Mouse (Mus musculus): ENCODE results near the gene Fam172a.
A peak's percentile ranks its signal among the peaks of the same experiment; 100 is the strongest.

The Fam172a gene

DNA sequence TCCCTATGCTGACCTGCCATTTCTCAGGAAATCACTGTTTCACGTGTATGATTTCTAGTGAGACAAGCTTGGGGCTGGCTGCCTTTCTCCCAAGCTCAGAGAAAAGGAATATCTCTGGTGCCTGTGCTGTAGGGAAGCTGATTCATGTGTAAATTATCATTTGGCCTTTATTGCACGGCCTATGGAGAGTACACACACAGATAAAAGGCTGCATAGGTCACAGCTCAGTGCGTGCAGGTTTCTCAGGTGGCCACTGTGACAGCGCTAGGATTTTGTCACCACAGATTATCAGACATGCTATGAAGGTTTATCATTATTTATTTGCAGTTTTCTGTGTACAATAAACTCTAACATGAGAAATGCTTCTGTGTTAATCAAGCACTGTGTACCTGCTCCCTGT, 408.8 kb downstream of the Fam172a start:
- DNase-seq = no peak

DNA sequence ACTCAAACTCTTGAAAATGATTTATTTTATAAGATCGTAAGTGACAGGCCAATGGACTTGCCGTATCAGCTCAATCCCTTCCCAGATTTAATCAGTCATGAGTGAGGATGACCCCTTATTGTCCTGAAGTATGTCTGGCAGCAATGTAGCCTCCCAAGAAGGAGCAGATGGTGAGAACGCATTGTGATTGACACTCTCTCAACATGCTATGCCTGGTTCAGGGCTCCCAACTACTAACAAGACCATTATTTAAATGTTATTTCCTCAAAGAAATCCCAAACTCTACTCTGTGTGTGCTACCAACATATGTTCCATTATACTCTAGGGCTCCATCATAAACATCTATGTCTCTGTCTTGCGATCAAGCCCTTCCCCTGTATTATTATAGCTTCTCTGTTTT, 412.1 kb downstream of the Fam172a start:
- DNase-seq = no peak

DNA sequence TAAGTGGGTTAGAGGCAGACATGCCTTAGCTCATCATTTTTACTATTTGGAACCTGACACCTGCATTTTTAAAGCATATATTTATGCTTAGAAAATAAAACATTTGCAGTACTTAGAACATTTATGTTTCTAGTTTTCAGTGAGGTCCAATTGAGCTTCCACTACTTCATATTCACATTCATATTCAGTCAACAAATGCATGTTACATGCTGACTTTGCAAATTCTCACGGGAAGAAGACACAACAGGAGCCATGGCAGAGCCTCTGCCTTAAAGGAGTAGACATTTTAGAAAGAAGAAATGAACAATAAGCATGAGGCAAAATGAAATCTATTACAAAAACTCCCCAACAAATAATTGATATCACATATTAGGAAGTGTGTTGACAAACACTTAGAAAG, 416.9 kb downstream of the Fam172a start:
- DNase-seq = no peak

DNA sequence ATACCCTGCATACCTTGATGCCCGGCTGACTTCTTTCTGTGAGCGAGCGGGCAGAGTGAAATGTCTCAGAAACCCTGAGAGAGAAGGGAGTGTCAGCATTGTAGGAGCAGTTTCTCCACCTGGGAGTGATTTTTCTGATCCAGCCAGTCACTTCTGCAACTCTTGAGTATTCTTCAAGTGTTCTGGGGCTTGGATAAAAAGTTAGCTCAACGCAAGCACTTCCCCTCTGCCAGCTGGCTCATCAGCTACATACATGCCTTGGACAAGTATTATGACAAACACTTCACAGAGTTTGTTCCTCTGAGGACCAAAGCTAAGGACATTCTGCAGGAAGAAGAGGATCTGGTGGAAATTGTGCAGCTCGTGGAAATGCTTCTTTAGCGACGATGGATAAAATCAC, 420.2 kb downstream of the Fam172a start:
- no peak for DNase-seq

DNA sequence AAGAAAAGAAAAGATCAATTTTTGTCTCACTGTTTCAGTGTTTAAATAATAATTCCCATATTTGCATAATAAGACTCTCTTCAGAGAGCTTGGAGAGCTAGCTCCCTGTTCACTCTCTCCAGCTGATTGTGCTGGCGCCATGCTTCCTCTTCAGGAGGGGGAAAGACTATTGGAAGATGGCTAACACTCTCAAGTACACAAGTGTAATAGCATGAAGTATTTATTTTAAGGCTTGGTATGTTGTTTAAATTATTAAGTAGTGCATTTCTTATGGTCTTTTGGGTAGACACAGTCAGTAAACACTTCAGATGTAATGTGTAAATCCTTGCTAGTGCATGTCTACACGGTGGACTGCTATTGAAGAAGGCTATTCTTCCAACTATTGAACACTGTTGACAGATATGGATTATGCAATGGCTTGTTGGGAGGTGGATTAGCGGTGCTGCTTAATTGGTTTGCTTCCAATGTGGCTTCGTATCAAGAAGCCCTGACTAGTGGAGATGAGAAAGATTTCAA, 422.1 kb downstream of the Fam172a start:
- DNase-seq = no peak

DNA sequence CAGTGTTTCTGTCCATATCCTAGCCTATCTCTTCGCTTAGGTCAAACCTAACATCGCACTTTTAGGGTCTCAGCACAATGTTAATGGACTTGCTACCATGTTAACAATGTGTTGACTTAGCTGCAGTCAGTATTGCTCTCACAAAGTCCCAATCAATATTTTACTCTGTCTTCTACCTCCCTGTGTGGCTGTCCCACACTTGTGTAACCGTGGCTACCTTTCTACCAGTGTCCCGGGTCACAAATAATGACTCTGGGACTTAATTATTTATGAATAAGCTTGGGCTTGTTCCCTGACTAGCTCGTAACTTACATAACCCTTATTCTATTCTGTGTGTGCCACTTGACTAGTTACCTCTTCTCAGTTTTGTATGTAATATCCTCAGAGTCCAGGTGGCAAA, 455.6 kb downstream of the Fam172a start:
- DNase-seq = no peak

DNA sequence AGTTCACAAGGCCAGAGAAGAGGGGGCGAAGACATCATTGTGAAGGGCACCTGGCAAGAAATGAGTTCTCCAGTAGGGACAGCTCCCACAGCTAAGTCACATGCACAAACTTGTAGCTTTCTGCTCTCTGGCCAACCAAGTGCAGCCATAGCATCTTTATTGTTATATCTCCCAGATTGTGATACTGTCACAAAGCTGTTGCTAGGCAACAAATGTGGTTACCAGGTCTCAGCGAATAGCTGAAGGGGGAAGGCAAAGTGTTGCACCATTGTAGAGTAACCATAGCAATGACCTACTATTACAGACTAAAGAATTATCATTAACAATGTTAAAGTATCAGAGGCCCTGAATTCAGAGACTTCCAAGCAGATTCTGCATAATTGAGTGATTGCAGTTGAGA, 460.3 kb downstream of the Fam172a start:
- DNase-seq = no peak

DNA sequence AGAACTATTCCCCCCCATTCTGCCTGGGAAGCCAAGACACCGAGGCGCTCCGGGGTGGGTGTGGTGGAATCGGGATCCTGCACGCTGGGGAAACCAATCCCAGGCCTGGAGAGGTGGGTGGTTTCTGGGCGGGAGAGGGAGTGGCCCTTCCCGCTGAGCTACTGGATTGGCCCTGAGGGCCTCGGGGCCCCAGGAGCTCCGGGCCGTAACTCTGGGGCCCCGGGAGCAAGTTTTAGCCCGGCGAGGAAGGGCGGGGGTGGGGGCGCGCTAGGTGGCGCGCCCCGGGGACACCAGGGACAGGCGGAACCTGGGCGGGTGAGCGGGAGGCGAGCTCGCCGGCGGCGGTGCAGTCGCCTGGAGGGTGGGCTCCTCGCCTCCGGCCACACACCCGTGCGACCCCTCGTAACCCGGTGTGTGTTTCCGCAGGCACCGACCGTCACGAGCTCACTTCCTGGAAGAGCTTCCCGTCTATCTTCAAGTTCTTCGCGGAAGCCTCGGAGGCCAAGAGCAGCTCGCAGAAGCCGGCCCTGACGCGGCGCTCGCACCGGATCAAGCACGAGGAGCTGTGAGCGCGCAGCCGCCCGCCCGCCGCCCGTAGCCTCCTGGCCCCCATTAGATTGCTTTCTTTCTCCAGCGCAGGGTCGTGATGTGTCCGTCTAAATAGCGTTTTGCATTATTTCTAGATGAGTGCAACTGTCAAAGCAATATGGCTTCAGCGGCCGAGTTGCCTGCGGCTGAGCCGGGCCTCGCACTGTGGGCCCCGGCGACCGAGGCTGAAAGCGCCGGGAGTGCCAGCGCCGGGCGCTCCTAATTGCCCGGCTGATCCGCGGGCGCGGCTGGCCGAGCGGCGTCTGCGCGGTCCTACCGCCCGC, 461.5 kb downstream of the Fam172a start:
- peak; percentile 78 for DNase-seq

DNA sequence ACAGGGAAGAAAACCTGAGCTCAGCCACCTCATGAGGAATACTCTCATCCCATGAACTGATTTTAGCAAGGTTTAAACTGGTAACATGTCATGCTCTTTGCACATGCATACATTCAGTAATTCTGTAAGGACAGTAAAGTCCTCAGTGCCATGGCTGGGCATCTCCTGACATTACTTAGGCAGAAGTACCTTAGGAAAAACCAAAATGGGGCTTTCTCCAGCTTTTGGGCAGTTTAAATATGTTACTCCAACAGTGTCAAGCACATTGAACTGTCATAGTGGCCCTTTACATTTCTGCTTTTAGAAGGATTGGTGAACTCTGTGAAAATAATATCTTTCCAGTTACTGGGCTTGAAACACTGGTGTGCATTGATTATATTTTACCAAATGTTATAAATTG, 463.1 kb downstream of the Fam172a start:
- DNase-seq = no peak

DNA sequence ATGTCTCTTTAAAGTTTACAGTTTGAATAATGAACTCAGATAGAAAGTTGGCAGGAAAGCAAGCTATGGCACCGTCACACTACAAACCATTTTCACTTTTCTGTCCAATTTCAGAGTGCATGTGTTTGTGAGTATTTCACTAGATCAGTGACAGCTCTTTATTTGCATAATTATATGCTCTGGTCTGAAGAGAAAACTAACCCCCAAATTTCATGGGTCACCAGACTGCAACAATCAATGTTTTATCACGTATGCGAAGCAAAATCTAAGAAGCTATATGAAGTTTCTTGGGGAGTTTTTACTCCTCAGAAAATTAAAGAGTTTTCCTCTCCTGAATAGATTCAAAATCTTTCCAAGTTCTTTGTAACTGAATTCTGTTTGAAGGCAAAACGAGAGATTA, 466.3 kb downstream of the Fam172a start:
- DNase-seq = no peak

DNA sequence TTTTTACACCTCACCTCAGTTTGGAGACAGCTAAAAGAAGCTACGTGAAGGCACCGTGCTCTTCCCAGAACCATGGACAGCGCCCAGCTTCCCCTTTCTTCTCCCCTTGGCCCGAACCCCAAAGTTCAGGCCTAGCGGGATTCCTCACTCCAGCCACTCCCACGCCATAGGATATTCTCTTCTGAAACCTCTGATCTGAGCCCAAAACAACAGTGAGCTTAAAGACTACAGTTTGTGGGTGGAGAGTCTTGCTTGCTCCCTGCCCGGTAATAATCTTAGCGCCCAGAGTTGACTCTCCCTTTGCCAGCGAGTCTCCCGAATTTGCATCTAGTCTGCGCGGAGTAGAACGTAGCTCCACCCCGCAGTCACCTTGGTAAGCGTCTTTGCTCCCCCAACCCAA, 469.5 kb downstream of the Fam172a start:
- DNase-seq = no peak

DNA sequence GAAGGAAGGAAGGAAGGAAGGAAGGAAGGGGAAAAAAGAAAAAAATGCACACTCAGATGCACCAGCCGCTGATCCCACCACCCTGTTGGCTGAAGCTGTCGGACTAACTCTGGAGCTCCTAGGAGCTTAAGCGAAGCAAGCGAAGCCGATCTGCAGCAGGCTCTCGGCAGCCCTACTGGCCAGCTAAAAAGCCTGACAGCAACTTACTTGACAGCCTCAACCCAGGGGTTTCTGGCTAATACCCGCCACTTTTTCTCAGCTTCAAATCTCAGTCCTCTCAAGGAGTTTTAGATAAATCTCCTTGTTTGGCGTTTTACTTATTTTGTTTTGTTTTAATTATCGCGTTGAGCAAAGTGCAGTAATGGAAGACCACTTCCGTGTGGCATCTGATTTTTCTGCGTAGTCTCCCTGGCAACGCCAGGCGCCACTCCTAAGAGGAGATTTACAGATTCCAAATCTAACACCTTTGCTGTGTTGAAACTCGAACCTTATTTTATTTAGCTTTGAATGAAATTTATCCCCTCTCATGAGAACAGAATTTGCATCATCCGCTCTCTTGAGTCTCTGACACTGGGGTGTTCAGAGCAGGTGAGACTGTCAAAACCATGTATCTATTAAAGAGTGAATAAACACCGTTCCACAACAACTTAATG, 470.3 kb downstream of the Fam172a start:
- DNase-seq = no peak

DNA sequence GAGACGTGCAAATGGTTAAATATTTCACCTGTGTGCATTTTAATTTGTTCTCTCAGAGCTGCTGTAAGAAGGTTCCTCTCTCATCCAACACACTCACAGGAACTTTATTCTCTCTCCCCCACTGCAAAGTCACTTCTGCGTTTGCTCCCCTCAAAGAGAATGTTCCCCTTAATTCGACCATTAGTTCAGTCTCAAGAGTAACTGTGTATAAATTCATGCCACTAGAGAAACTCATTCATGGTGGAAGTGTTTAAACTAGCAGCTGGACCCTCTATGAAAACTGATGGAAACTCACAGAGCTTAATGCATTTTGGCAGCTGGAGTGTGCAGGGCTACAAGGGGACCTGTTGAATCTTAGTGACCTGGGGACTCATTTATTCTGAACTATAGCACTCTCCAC, 471.0 kb downstream of the Fam172a start:
- no peak for DNase-seq

DNA sequence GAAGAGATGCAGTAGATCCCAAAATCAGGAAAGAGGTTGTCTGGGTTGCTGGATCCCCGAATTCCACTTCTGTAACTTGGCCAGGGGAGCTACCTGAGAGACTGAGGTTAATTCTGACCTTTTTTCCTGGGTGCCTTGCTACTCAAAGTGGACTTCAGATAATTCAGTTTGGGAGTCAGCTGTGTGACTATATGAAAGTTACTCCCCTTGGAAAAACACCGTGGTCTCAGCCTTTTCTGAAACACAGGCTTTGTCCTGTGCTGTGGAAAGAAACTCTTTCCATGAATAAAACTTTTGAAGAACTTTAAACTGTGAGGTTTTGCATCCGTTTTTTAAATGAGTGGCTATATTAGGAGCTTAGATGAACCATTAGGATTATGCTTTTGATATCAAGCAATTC, 472.4 kb downstream of the Fam172a start:
- DNase-seq = no peak

DNA sequence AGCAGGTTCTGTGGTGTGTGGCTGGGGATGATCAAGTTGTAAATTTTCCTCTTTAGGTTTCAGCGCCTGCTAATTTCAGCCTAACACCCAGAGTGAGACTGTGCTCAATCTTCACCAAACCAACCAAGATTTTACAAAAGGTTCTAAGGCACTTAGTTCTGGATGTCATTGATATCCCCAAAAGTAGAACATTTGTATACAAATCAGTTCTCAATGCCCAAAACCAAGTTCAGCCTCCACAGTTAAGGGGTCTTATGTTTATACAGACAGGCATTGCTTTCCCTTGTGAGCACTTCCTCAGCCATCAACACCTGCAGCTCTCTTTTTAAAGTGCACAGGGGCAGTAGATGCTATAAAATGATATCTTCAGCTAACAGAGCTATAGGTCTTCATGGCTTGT, 473.1 kb downstream of the Fam172a start:
- DNase-seq = no peak

DNA sequence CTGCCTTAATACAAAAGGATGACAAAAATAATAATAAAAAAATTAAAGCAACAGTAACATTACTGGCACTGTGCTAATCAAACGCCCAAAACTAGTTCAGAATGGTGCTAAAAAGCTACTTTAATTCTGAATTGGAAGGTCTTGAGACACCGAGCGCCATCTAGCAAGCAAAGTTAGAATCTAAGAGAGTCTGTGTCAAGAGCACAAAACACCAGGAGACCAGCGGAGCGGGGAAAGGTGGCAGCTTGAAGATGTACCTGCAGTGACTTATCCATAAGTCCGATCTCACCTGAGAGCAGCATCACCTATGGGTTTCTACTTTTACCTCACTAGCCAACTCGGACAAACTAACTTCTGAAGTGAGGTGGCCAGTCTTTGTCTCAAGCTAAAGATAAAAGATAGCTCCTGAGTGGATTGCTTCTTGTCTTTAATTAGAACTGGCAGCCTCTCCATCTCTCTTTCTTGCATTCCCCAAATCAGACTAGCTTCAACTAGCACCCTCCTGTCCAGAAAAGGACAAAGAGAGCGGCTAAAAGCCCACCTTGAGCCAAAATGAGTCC, 474.1 kb downstream of the Fam172a start:
- DNase-seq = no peak

DNA sequence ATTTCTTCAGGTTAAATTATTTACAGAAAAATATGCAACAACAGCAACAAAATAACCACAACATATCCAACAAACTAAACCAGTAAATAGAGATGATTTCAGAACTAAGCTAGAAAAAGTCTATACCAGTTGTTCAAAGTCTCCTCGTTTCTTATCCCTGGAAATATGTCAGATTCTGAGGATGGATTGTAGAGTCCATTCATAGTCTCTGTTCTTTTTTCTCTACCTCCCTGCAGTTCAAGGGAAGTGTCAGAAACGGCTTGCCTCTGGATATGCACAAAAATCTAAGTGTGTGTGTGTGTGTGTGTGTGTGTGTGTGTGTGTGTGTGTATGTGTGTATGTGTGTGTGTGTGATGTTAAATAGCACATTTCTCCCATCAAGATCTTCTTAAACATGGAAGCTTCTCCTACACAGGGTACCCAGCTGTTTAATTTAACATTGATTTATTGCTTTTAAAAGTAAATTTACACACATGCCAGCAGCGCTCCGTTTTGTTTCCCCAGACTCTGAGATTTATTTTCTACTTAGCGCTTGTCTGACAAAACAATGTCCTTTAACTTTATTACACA, 475.6 kb downstream of the Fam172a start:
- DNase-seq = no peak

DNA sequence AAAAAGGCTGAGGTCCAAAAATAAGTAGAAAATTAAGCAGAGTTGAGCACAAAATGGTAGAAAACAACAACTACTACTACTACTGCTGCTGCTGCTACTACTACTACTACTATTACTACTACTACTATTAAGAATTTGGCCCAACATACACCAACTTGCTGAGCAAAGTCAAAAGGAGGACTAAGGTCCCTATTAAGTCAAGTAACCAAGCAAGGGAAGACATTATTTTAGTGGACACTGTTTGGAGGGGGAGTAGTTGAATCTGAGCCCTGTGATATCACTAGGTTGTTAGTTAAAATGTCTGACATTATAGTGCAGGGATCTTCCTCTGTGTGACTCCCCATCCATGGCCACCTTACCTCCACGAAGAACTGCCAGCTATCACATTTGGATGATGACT, 476.2 kb downstream of the Fam172a start:
- DNase-seq = no peak

DNA sequence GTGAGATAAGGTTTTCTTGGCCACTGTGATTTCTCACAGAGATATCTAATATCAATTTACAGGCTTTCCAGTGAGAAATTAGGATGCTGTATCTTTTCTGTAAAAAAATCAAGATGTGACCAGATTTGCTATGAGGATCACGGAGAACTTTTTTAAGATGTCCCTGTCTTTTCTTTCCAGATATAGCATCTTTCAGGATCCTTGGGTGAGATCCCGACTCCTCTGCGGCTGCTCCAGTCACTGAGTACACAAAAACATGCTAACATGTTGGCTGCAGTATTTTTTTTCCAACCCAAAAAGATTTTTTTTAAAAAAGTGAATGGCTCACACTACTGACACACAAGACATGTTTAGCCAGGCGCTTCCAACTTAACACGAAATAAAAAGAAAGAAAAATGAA, 476.9 kb downstream of the Fam172a start:
- no peak for DNase-seq

DNA sequence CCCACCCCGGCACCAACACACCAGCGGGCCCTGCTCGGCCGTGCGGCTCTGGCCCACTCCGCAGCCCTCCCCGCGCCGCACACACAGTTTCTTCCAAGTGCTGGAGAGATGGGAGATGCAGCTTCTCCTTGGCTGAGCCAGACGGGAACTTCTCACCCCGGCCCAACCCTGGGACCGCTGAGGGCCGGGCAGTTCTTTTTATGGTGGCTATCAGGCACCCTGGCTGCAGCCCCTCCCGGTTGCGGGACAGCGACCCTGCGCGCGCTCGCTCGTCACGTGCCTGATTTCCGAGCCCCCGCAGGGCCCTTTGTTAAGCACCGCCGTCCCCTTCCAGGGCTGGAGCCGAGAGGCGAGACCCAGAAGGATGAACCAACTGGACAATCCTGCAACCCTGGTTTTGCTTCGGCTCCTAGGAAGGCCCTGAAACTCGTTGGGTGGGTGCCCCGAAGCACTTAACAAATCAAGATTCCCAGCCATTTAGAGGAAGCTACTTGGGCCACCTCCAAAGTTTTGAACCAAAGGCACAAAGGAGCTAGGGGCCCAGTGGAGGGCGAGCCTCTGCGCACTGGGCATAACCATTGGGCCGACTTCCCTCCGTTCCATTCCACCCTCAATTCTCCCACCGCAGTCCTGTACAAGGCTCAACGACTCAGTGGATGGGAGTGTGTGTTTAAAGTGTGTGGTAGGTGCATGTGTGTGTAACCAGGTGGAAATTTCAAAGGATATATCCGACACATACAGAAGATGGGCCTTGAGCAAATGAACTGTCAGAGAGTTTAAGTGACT, 477.7 kb downstream of the Fam172a start:
- DNase-seq = peak; percentile 45

DNA sequence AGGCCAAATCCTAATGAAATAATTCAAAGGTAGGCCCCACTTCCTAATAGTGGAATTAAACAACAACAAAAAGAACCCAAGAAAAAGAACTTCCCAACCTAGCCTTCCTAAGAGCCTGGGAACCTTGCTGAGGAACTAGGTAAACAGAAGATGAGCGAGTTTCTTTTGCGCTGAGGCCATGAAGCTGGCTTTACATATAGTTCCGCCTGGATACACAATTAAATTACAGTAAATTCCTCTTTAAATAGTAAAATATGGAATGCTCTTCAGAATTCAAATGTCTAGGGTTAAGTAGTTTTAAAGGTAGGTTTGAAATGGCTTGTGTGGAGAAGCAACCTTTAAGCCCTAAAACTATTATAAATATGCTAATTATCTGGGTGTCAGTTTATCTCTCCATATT, 478.4 kb downstream of the Fam172a start:
- DNase-seq = no peak

DNA sequence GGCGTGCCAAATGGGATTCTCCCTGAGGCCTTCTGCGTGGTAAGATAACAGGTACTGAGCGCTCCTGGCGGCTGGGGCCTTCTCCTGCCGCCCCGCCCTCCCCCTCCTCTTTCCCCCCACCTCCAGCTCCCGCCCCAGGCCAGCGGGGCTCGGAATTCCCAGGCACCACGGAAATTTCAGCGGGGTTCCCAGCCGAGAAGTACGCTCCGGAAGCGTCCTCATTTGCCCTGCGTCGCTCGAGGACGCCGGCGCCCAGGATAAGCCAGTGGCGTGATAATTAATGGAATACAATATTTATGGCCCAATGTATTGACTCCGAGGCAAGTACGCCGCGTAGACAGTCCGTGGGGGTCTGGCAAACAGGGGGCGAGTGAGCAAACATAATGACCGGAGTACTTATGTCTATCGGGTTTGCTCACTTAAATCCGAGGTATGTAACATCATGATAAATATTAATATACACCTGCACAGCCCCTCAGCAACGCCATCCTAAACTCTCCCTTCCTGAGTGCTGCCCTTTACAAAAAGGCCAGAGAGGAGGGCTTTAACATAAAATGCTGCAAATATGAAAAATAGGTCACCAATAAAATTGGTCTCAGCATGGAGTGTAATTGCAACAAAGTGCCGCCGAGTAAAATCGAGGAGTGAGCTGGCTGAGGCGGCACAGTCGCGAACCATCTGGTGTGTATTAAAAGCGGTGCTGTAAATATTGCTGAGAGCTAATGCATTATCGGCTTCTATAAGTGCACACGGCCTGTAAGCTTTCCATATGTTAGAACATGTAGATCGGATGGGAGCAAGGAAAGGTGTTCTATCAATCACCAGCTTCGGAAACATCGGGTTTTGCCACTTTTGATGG, 479.5 kb downstream of the Fam172a start:
- DNase-seq = peak; percentile 51
